In genomic region chr9:53435830-53436570, GRCm38 (mm10) we compare ENCODE assay signal across 18 mouse cellular contexts. TPM values are rescaled to one million over a fixed set of nuclear protein-coding genes. Genes with fewer than 3 reads are reported as not detected.
"Had no signal": no experiment of that assay in that cellular context is flagged by ENCODE, and none has a peak within 500 bp of the region (broad histone marks: within the 10 kb centered on the region; RNA-seq: fewer than 3 reads in every experiment).

No protein-coding gene starts in this region.

- H3K27me3 ChIP-seq: liver, embryonic 13.5 days; neural tube, embryonic 12.5 days; neural tube, embryonic 15.5 days had no signal

- DNase-seq: kidney, adult 18-20 months; kidney, adult 9 months; kidney, postnatal 25 days; layer of hippocampus, adult 9-11 months; liver, embryonic 13.5 days; lung, embryonic 14.5 days; midbrain, embryonic 14.5 days; right cerebral cortex, adult 18-20 months; right cerebral cortex, postnatal 14 days; spleen, adult 18-20 months; thymus, adult 2 months; thymus, postnatal 25 days had no signal

- ATAC-seq: lung, postnatal 0 days had no signal

RNA-seq across cellular contexts. Expression of gene 4930550C14Rik, which starts 33.9 kb away (rescaled TPM):
- total RNA-seq: layer of hippocampus, adult 2 months; midbrain, postnatal 0 days had no signal
- polyA plus RNA-seq: liver, adult 2 months had no signal
